Mouse (Mus musculus) G1E (cell line): ENCODE measurements around the gene Gm3259. TPM values are rescaled to one million over a fixed set of nuclear protein-coding genes. Genes with fewer than 3 reads are reported as not detected.
"Not testable (repeated sequence)": the region's sequence is repeated elsewhere in the genome, so short reads cannot be mapped to it uniquely, and the experiment has no call there.

ENCODE experiments used
- ATAC-seq: 2 replicates; pipeline ENCODE4 v1.8.0; 2016; ENCODE audit warnings: mild to moderate bottlenecking; ENCODE audit not compliant: insufficient number of reproducible peaks, poor library complexity, low FRiP score, severe bottlenecking; ENCODE audit errors: extremely low read depth
- DNase-seq: peaks from one replicate; pipeline ENCODE4 v3.0.0; 2012; ENCODE audit warnings: low spot score
- H3K27me3 ChIP-seq: 2 replicates; pipeline ENCODE4 v1.6.1; 2012; ENCODE audit warnings: mild to moderate bottlenecking, low read length, inconsistent platforms; ENCODE audit not compliant: insufficient read depth
- H3K36me3 ChIP-seq: replicated peaks from 2 replicates; pipeline ENCODE3; 2012; ENCODE audit warnings: mild to moderate bottlenecking, inconsistent platforms
- H3K4me1 ChIP-seq: 2 replicates; pipeline ENCODE4 v1.6.1; 2012; ENCODE audit warnings: low read depth, low read length, inconsistent platforms, mixed read lengths; ENCODE audit not compliant: insufficient read depth
- H3K4me3 ChIP-seq: 2 replicates; pipeline ENCODE4 v1.5.1; 2012; ENCODE audit warnings: low read depth, mild to moderate bottlenecking, inconsistent platforms, low read length, moderate library complexity, mixed read lengths
- H3K9me3 ChIP-seq: replicated peaks from 2 replicates; pipeline ENCODE4 v1.6.1; 2012; ENCODE audit warnings: inconsistent platforms
- polyA plus RNA-seq: library from polyadenylated mRNA; stranded (reverse); fragments of >175 nt; gene quantifications from 2 replicates; pipeline ENCODE4 v1.2.3, GENCODE M21; 2012
- total RNA-seq, 2 experiments: library from RNA; stranded (forward) in 1 of 2; stranded (reverse) in 1 of 2; fragments of 200-1000 nt in 1 of 2; fragments of >200 nt in 1 of 2; fragmentation: Nextera tagmentation in 1 of 2; gene quantifications; 2 replicates each; pipeline ENCODE4 v1.2.3; 2014 to 2017

The Gm3259 gene
- total RNA-seq (2014; fragmentation: Nextera tagmentation) (not detected in 2 replicates), total RNA-seq (2017) (0.06 and 0.11 TPM in 2 replicates), polyA plus RNA-seq (not detected in 2 replicates)

DNA sequence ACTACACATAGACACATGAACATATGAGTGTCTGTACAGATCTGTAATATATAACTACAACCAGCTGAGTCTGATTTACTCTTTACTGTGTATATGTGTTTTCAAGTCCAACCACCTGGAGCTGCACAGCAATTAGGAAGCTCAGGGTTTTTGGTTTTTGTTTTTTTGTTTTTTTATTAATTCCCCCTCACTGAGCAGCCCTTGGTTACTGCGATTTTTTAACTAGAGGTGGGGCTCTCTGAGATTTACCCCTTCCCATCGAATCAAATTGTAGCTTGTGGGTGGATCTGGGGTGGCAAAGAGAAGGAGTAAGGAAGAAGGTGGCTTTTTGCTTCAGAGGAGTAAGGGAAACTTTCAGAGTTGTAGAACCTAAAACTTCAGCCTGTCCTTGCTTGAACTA lies at the start of gene Gm3259:
Gene Gm3259 (plus strand): TSS at position 301 of the 400 bp plus-strand sequence.
- not testable (repeated sequence) for H3K9me3 ChIP-seq, H3K4me1 ChIP-seq, H3K4me3 ChIP-seq, H3K36me3 ChIP-seq, H3K27me3 ChIP-seq, DNase-seq, ATAC-seq

DNA sequence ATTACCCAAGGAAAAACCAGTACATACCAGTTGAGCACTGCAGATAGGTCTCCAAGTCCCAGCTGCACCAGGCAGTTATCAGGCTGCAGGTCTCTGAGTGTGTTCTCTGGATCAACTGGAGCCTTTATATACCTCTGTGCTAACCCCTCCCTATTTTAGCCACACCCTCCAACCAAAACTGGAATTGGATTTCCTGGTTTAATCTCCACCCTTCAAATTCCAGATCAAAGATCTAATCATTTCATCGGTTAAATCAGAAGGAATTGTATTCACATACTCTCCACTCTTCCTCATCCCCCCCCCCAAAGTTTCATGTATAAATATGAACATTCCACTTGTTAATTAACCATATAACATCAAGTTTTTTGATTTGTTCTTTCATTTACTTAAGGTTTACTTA lies 33.0 kb upstream of the Gm3259 start, which contains the start of gene Gm10424:
Gene Gm10424 (minus strand): TSS at position 101 of the 400 bp plus-strand sequence.
- not testable (repeated sequence) for H3K27me3 ChIP-seq, H3K4me3 ChIP-seq, ATAC-seq, H3K9me3 ChIP-seq, H3K4me1 ChIP-seq, H3K36me3 ChIP-seq, DNase-seq

Other genes with a start within 250 kb of the Gm3259 start
- not detected in 2 replicates for gene Gm7942, start 199.0 kb upstream of the Gm3259 start, total RNA-seq (2014; fragmentation: Nextera tagmentation)
- gene Gm7942, start 199.0 kb upstream of the Gm3259 start, total RNA-seq (2017): not detected in 2 replicates
- not detected in 2 replicates for gene Gm7942, start 199.0 kb upstream of the Gm3259 start, polyA plus RNA-seq
- not detected in 2 replicates for gene Gm16513, start 123.3 kb upstream of the Gm3259 start, total RNA-seq (2014; fragmentation: Nextera tagmentation)
- 0.12 and 0.55 TPM in 2 replicates for gene Gm16513, start 123.3 kb upstream of the Gm3259 start, total RNA-seq (2017)
- not detected in 2 replicates for gene Gm16513, start 123.3 kb upstream of the Gm3259 start, polyA plus RNA-seq
- gene Gm10424, start 33.1 kb upstream of the Gm3259 start, total RNA-seq (2014; fragmentation: Nextera tagmentation): not detected in 2 replicates
- not detected in 2 replicates for gene Gm10424, start 33.1 kb upstream of the Gm3259 start, total RNA-seq (2017)
- gene Gm10424, start 33.1 kb upstream of the Gm3259 start, polyA plus RNA-seq: not detected in 2 replicates
- not detected in 2 replicates for gene D5Ertd577e, start 150.9 kb downstream of the Gm3259 start, total RNA-seq (2014; fragmentation: Nextera tagmentation)
- gene D5Ertd577e, start 150.9 kb downstream of the Gm3259 start, total RNA-seq (2017): not detected in 2 replicates
- not detected in 2 replicates for gene D5Ertd577e, start 150.9 kb downstream of the Gm3259 start, polyA plus RNA-seq
- gene Gm3286, start 204.8 kb downstream of the Gm3259 start, total RNA-seq (2014; fragmentation: Nextera tagmentation): not detected in 2 replicates
- gene Gm3286, start 204.8 kb downstream of the Gm3259 start, total RNA-seq (2017): 0.38 TPM in 1 of 2 replicates, not detected in the other
- gene Gm3286, start 204.8 kb downstream of the Gm3259 start, polyA plus RNA-seq: not detected in 2 replicates